8 mouse cellular contexts compared by ENCODE assay signal in the genomic region with DNA sequence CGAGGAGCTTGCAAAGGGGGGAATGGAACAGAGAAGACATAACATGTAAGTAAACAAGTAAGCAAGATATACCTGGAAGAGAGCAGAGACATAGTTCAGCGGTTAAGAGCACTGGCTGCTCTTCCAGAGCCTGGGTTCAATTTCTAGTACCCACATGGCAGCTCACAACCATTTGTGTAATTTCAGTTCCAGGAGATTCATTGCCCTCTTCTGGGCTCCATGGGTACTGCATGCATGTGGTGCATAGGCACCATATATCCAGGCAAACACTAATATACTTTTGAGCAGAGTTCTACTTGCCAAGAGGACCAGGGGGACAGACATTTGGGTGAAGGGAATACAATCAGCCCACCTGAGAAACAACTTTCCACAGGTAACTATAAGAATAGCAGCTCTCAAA. TPM values are rescaled to one million over a fixed set of nuclear protein-coding genes. Genes with fewer than 3 reads are reported as not detected.
DNase-seq lines count a peak whose midpoint lies in the region; ATAC-seq and TF ChIP-seq lines count a peak whose summit lies in the region.

No protein-coding gene starts in this region.

- peak; percentile 62 for TF ChIP-seq CTCF in heart, postnatal 0 days (IDR thresholded peaks at IDR 0.05; ENCODE audit: low read depth)
- TF ChIP-seq CTCF in G1E (IDR thresholded peaks at IDR 0.05; ENCODE audit: low read depth, low read length) = peak; percentile 68

- DNase-seq in heart, postnatal 0 days (ENCODE audit: low spot score) = no peak
- DNase-seq in 3T3-L1 (ENCODE audit: low read depth, low spot score) = peak; percentile 77
- DNase-seq in G1E (ENCODE audit: low spot score) = no peak
- DNase-seq in embryo, embryonic 11.5 days (ENCODE audit: low read depth, low spot score) = peak; percentile 37
- peak; percentile 59 for DNase-seq in liver, embryonic 13.5 days
- peak; percentile 20 to 65 for DNase-seq in spleen, adult 18-20 months
- no peak for DNase-seq in left cerebral cortex, postnatal 25 days (ENCODE audit: low spot score in 2 of 2)

- 100% methylated on average over 2 of the region's 2 CpGs for WGBS in heart, postnatal 0 days
- WGBS in heart, embryonic 12.5 days = 87% methylated on average over 2 of the region's 2 CpGs
- 93% methylated on average over 2 of the region's 2 CpGs for WGBS in liver, embryonic 13.5 days (ENCODE audit: insufficient replicate concordance)

- H3K9ac ChIP-seq in heart, postnatal 0 days (replicated peaks; ENCODE audit: low read depth, low read length) = no peak overlapping the region
- no peak overlapping the region for H3K9ac ChIP-seq in heart, embryonic 12.5 days
- H3K9ac ChIP-seq in liver, embryonic 13.5 days = no peak overlapping the region

- 0 out of 2 replicates have a peak, but pooled peaks cover 19% of the 10 kb centered on the region for H3K36me3 ChIP-seq in heart, postnatal 0 days (replicated peaks; ENCODE audit: control insufficient read depth, insufficient read depth, low read length)
- peaks cover 36% of the 10 kb centered on the region for H3K36me3 ChIP-seq in heart, embryonic 12.5 days
- H3K36me3 ChIP-seq in G1E (replicated peaks) = peaks cover 91% of the 10 kb centered on the region
- peaks cover 98% of the 10 kb centered on the region for H3K36me3 ChIP-seq in liver, embryonic 13.5 days

- TF ChIP-seq EP300 in heart, postnatal 0 days (IDR thresholded peaks at IDR 0.05; ENCODE audit: low read depth) = no peak

- no peak overlapping the region for H3K4me2 ChIP-seq in heart, postnatal 0 days (ENCODE audit: low read depth, low read length)
- H3K4me2 ChIP-seq in heart, embryonic 12.5 days = no peak overlapping the region
- no peak overlapping the region for H3K4me2 ChIP-seq in liver, embryonic 13.5 days

- H3K27me3 ChIP-seq in heart, postnatal 0 days (ENCODE audit: control insufficient read depth, insufficient read depth, low read length) = no peaks in the 10 kb centered on the region
- H3K27me3 ChIP-seq in heart, embryonic 12.5 days (replicated peaks) = no peaks in the 10 kb centered on the region
- H3K27me3 ChIP-seq in G1E (ENCODE audit: insufficient read depth, low read length) = no peaks in the 10 kb centered on the region
- H3K27me3 ChIP-seq in liver, embryonic 13.5 days = no peaks in the 10 kb centered on the region

- H3K4me3 ChIP-seq in heart, postnatal 0 days (ENCODE audit: low read depth, low read length) = no peak overlapping the region
- H3K4me3 ChIP-seq in heart, embryonic 12.5 days = no peak overlapping the region
- no peak overlapping the region for H3K4me3 ChIP-seq in G1E (ENCODE audit: low read depth, low read length)
- H3K4me3 ChIP-seq in liver, embryonic 13.5 days (replicated peaks) = no peak overlapping the region

- no peaks in the 10 kb centered on the region; the same call in 1 of the 2 replicates for H3K4me1 ChIP-seq in heart, postnatal 0 days (ENCODE audit: control insufficient read depth, insufficient read depth)
- H3K4me1 ChIP-seq in heart, embryonic 12.5 days (replicated peaks) = peaks cover 10% of the 10 kb centered on the region; the same call in 1 of the 2 replicates
- peaks cover 24% of the 10 kb centered on the region for H3K4me1 ChIP-seq in G1E (ENCODE audit: insufficient read depth, low read depth, low read length)
- H3K4me1 ChIP-seq in liver, embryonic 13.5 days (replicated peaks) = peaks cover 52% of the 10 kb centered on the region

- intact Hi-C loops in left cerebral cortex, postnatal 25 days (cut with DNase I) = no loop called here

- H3K27ac ChIP-seq in heart, postnatal 0 days (ENCODE audit: low read depth) = no peak overlapping the region; the same call in 1 of the 2 replicates
- H3K27ac ChIP-seq in heart, embryonic 12.5 days (ENCODE audit: poor library complexity, severe bottlenecking) = no peak overlapping the region
- peak overlapping the region; percentile 53 for H3K27ac ChIP-seq in liver, embryonic 13.5 days

- no peaks in the 10 kb centered on the region for H3K9me3 ChIP-seq in heart, postnatal 0 days (replicated peaks; ENCODE audit: control insufficient read depth, low read length)
- H3K9me3 ChIP-seq in heart, embryonic 12.5 days (replicated peaks) = no peaks in the 10 kb centered on the region
- H3K9me3 ChIP-seq in G1E (replicated peaks) = no peaks in the 10 kb centered on the region
- H3K9me3 ChIP-seq in liver, embryonic 13.5 days (replicated peaks) = no peaks in the 10 kb centered on the region

- ATAC-seq in heart, postnatal 0 days (ENCODE audit: insufficient read depth, low read depth) = no peak
- no peak for ATAC-seq in heart, embryonic 12.5 days (ENCODE audit: insufficient number of reproducible peaks, low FRiP score)
- no peak for ATAC-seq in G1E (ENCODE audit: extremely low read depth, insufficient number of reproducible peaks, low FRiP score, poor library complexity, severe bottlenecking)
- no peak for ATAC-seq in liver, embryonic 13.5 days (ENCODE audit: low read depth)

RNA-seq across cellular contexts. Expression of a gene that starts 29.8 kb away (rescaled TPM):
- 2.4 and 5.8 TPM in 2 replicates for total RNA-seq in heart, postnatal 0 days (2014; rRNA removed; ENCODE audit: low replicate concordance)
- polyA plus RNA-seq in heart, postnatal 0 days (2015; fragmentation: Nextera tagmentation; extraction: Ambion mirVana) = 6.5 and 6.6 TPM in 2 replicates
- 10.2 and 10.9 TPM in 2 replicates for polyA plus RNA-seq in heart, embryonic 12.5 days (2016; fragmentation: Nextera tagmentation; extraction: Ambion mirVana)
- total RNA-seq in G1E (2014; fragmentation: Nextera tagmentation) (0.92 and 4.4 TPM in 2 replicates), G1E (2017) (1.8 and 4.9 TPM in 2 replicates)
- 2.6 and 3.0 TPM in 2 replicates for polyA plus RNA-seq in G1E (2012)
- 2.6 and 3.1 TPM in 2 replicates for polyA plus RNA-seq in liver, embryonic 13.5 days (2015; fragmentation: Nextera tagmentation; extraction: Ambion mirVana)
- total RNA-seq in left cerebral cortex, postnatal 25 days (2021) = 10 to 100 TPM; 22.0 to 25.5 TPM

RNA-seq across cellular contexts. Expression of a gene that starts 38.9 kb away (rescaled TPM):
- total RNA-seq in heart, postnatal 0 days (2014; rRNA removed; ENCODE audit: low replicate concordance) = 8.7 and 10.5 TPM in 2 replicates
- 6.1 and 6.7 TPM in 2 replicates for polyA plus RNA-seq in heart, postnatal 0 days (2015; fragmentation: Nextera tagmentation; extraction: Ambion mirVana)
- 11.0 and 11.3 TPM in 2 replicates for polyA plus RNA-seq in heart, embryonic 12.5 days (2016; fragmentation: Nextera tagmentation; extraction: Ambion mirVana)
- total RNA-seq in G1E (2014; fragmentation: Nextera tagmentation) = 35.6 and 114 TPM in 2 replicates
- 12.5 and 14.3 TPM in 2 replicates for total RNA-seq in G1E (2017)
- polyA plus RNA-seq in G1E (2012) = 22.1 and 29.3 TPM in 2 replicates
- polyA plus RNA-seq in liver, embryonic 13.5 days (2015; fragmentation: Nextera tagmentation; extraction: Ambion mirVana) = 36.1 and 36.2 TPM in 2 replicates
- total RNA-seq in left cerebral cortex, postnatal 25 days (2021) = 10 to 100 TPM; 24.4 to 25.8 TPM

RNA-seq across cellular contexts. Expression of a gene that starts 39.3 kb away (rescaled TPM):
- not detected in 2 replicates for total RNA-seq in heart, postnatal 0 days (2014; rRNA removed; ENCODE audit: low replicate concordance)
- polyA plus RNA-seq in heart, postnatal 0 days (2015; fragmentation: Nextera tagmentation; extraction: Ambion mirVana) = 0.30 TPM in 1 of 2 replicates, not detected in the other
- polyA plus RNA-seq in heart, embryonic 12.5 days (2016; fragmentation: Nextera tagmentation; extraction: Ambion mirVana) = 0.14 and 0.15 TPM in 2 replicates
- total RNA-seq in G1E (2014; fragmentation: Nextera tagmentation) (not detected in 2 replicates), G1E (2017) (0.06 and 0.16 TPM in 2 replicates)
- not detected in 2 replicates for polyA plus RNA-seq in G1E (2012)
- 0.06 and 0.08 TPM in 2 replicates for polyA plus RNA-seq in liver, embryonic 13.5 days (2015; fragmentation: Nextera tagmentation; extraction: Ambion mirVana)
- not detected for total RNA-seq in left cerebral cortex, postnatal 25 days (2021)

Comparison
In these comparisons a context has a peak if more than half of its experiments do, and no peak if none do; other contexts are left out.
1. DNase-seq: peak in 3T3-L1 (single experiment), embryo, embryonic 11.5 days (single experiment), liver, embryonic 13.5 days (single experiment) and spleen, adult 18-20 months (2 of 2); none in heart, postnatal 0 days (single experiment), G1E (single experiment) and left cerebral cortex, postnatal 25 days (0 of 2).